Mouse (Mus musculus): ENCODE measurements around the gene Pard3b. TPM values are rescaled to one million over a fixed set of nuclear protein-coding genes. Genes with fewer than 3 reads are reported as not detected.
A peak's percentile ranks its signal among the peaks of the same experiment; 100 is the strongest.

The Pard3b gene
- polyA plus RNA-seq, 1 experiment from 2014 or later = 12.5 TPM

GRCm38 (mm10) chr1:62422896-62423650 is 784.4 kb downstream of the Pard3b start:
- no peak overlapping the region for H3K4me2 ChIP-seq
- no peak overlapping the region for H3K9ac ChIP-seq
- 78% methylated on average over 10 of the region's 10 CpGs for WGBS
- H3K4me3 ChIP-seq = no peak overlapping the region
- no peaks in the 10 kb centered on the region for H3K9me3 ChIP-seq
- no peaks in the 10 kb centered on the region for H3K4me1 ChIP-seq (replicated peaks)
- no peaks in the 10 kb centered on the region for H3K36me3 ChIP-seq
- no peaks in the 10 kb centered on the region for H3K27me3 ChIP-seq
- ATAC-seq (ENCODE audit: low read depth) = no peak
- H3K27ac ChIP-seq (replicated peaks) = no peak overlapping the region

- Histone ChIP-seq H3K9me3 (no peaks in the 10 kb centered on the region), H3K9ac (no peak overlapping the region), H3K4me2 (no peak overlapping the region), H3K27ac (replicated peaks) (no peak overlapping the region), H3K4me3 (no peak overlapping the region), H3K27me3 (no peaks in the 10 kb centered on the region), H3K36me3 (no peaks in the 10 kb centered on the region), H3K4me1 (replicated peaks) (no peaks in the 10 kb centered on the region)
- 84% methylated on average over 2 of the region's 2 CpGs for WGBS
- ATAC-seq (ENCODE audit: low read depth) = no peak
Observed at GRCm38 (mm10) chr1:62425369-62425768, 786.7 kb downstream of the Pard3b start.

- Histone ChIP-seq H3K27me3 (no peaks in the 10 kb centered on the region), H3K36me3 (no peaks in the 10 kb centered on the region), H3K27ac (replicated peaks) (no peak overlapping the region), H3K4me3 (no peak overlapping the region), H3K9me3 (no peaks in the 10 kb centered on the region), H3K9ac (no peak overlapping the region), H3K4me1 (replicated peaks) (no peaks in the 10 kb centered on the region), H3K4me2 (no peak overlapping the region)
- ATAC-seq (ENCODE audit: low read depth) = no peak
- WGBS = 80% methylated on average over 6 of the region's 6 CpGs
Observed at GRCm38 (mm10) chr1:62428736-62429135, 790.1 kb downstream of the Pard3b start.

- Histone ChIP-seq H3K9ac (no peak overlapping the region), H3K27me3 (no peaks in the 10 kb centered on the region), H3K4me2 (no peak overlapping the region), H3K4me3 (no peak overlapping the region), H3K27ac (replicated peaks) (no peak overlapping the region), H3K36me3 (no peaks in the 10 kb centered on the region), H3K4me1 (replicated peaks) (no peaks in the 10 kb centered on the region), H3K9me3 (no peaks in the 10 kb centered on the region)
- 70% methylated on average over 17 of the region's 17 CpGs for WGBS
- ATAC-seq (ENCODE audit: low read depth) = no peak
Observed at GRCm38 (mm10) chr1:62429333-62430182, 790.9 kb downstream of the Pard3b start.

- Histone ChIP-seq H3K36me3 (no peaks in the 10 kb centered on the region), H3K27ac (replicated peaks) (no peak overlapping the region), H3K4me2 (no peak overlapping the region), H3K4me3 (no peak overlapping the region), H3K27me3 (no peaks in the 10 kb centered on the region), H3K9ac (no peak overlapping the region), H3K9me3 (no peaks in the 10 kb centered on the region), H3K4me1 (replicated peaks) (no peaks in the 10 kb centered on the region; the same call in 1 of the 2 replicates)
- WGBS = 50% methylated on average over 6 of the region's 6 CpGs
- ATAC-seq (ENCODE audit: low read depth) = no peak
Observed at GRCm38 (mm10) chr1:62431054-62431453, 792.4 kb downstream of the Pard3b start.

GRCm38 (mm10) chr1:62433891-62434290 is 795.3 kb downstream of the Pard3b start:
- H3K4me1 ChIP-seq (replicated peaks) = no peaks in the 10 kb centered on the region; the same call in 1 of the 2 replicates
- no peak overlapping the region for H3K4me3 ChIP-seq
- WGBS = 76% methylated on average over 5 of the region's 5 CpGs
- H3K27ac ChIP-seq (replicated peaks) = no peak overlapping the region
- H3K27me3 ChIP-seq = no peaks in the 10 kb centered on the region
- no peak overlapping the region for H3K4me2 ChIP-seq
- H3K36me3 ChIP-seq = no peaks in the 10 kb centered on the region
- H3K9me3 ChIP-seq = no peaks in the 10 kb centered on the region
- no peak overlapping the region for H3K9ac ChIP-seq
- ATAC-seq (ENCODE audit: low read depth) = no peak

- Histone ChIP-seq H3K9ac (no peak overlapping the region), H3K27me3 (no peaks in the 10 kb centered on the region), H3K27ac (replicated peaks) (0 out of 2 replicates have a peak overlapping the region, but pooled peaks have one; percentile 7), H3K4me1 (replicated peaks) (no peaks in the 10 kb centered on the region; the same call in 1 of the 2 replicates), H3K4me2 (no peak overlapping the region), H3K36me3 (no peaks in the 10 kb centered on the region), H3K4me3 (no peak overlapping the region), H3K9me3 (no peaks in the 10 kb centered on the region)
- 54% methylated on average over 9 of the region's 9 CpGs for WGBS
- ATAC-seq (ENCODE audit: low read depth) = no peak
Observed at GRCm38 (mm10) chr1:62435844-62436243, 797.2 kb downstream of the Pard3b start.

GRCm38 (mm10) chr1:62436304-62436703 is 797.7 kb downstream of the Pard3b start:
- Histone ChIP-seq H3K27ac (replicated peaks) (no peak overlapping the region), H3K36me3 (no peaks in the 10 kb centered on the region), H3K4me2 (no peak overlapping the region), H3K27me3 (no peaks in the 10 kb centered on the region), H3K9me3 (no peaks in the 10 kb centered on the region), H3K4me1 (replicated peaks) (no peaks in the 10 kb centered on the region; the same call in 1 of the 2 replicates), H3K9ac (no peak overlapping the region), H3K4me3 (no peak overlapping the region)
- 86% methylated on average over 3 of the region's 3 CpGs for WGBS
- ATAC-seq (ENCODE audit: low read depth) = no peak

- no peak for ATAC-seq (ENCODE audit: low read depth)
- no peaks in the 10 kb centered on the region for H3K9me3 ChIP-seq
- H3K4me2 ChIP-seq = no peak overlapping the region
- H3K4me3 ChIP-seq = no peak overlapping the region
- H3K27me3 ChIP-seq = no peaks in the 10 kb centered on the region
- H3K36me3 ChIP-seq = no peaks in the 10 kb centered on the region
- H3K4me1 ChIP-seq (replicated peaks) = no peaks in the 10 kb centered on the region; the same call in 1 of the 2 replicates
- 84% methylated on average over 3 of the region's 3 CpGs for WGBS
- H3K27ac ChIP-seq (replicated peaks) = no peak overlapping the region
- no peak overlapping the region for H3K9ac ChIP-seq
Observed at GRCm38 (mm10) chr1:62437493-62437892, 798.9 kb downstream of the Pard3b start.

GRCm38 (mm10) chr1:62444406-62444805 is 805.8 kb downstream of the Pard3b start:
- 92% methylated on average over 3 of the region's 3 CpGs for WGBS

GRCm38 (mm10) chr1:62446818-62447217 is 808.2 kb downstream of the Pard3b start:
- H3K9ac ChIP-seq = no peak overlapping the region
- no peak overlapping the region for H3K4me3 ChIP-seq
- H3K9me3 ChIP-seq = no peaks in the 10 kb centered on the region
- no peaks in the 10 kb centered on the region for H3K36me3 ChIP-seq
- H3K27me3 ChIP-seq = no peaks in the 10 kb centered on the region
- H3K4me1 ChIP-seq (replicated peaks) = no peaks in the 10 kb centered on the region
- 65% methylated on average over 1 of the region's 1 CpGs for WGBS
- H3K4me2 ChIP-seq = no peak overlapping the region
- no peak overlapping the region for H3K27ac ChIP-seq (replicated peaks)
- ATAC-seq (ENCODE audit: low read depth) = no peak

More at GRCm38 (mm10) chr1:62444406-62444805, 805.8 kb downstream of the Pard3b start:
- Histone ChIP-seq H3K4me3 (no peak overlapping the region), H3K27me3 (no peaks in the 10 kb centered on the region), H3K4me1 (replicated peaks) (no peaks in the 10 kb centered on the region), H3K4me2 (no peak overlapping the region), H3K9me3 (no peaks in the 10 kb centered on the region), H3K9ac (no peak overlapping the region), H3K36me3 (no peaks in the 10 kb centered on the region), H3K27ac (replicated peaks) (no peak overlapping the region)
- no peak for ATAC-seq (ENCODE audit: low read depth)

- 85% methylated on average over 7 of the region's 7 CpGs for WGBS
- ATAC-seq (ENCODE audit: low read depth) = no peak
- Histone ChIP-seq H3K4me2 (no peak overlapping the region), H3K36me3 (no peaks in the 10 kb centered on the region), H3K27me3 (no peaks in the 10 kb centered on the region), H3K9ac (no peak overlapping the region), H3K27ac (replicated peaks) (no peak overlapping the region), H3K4me3 (no peak overlapping the region), H3K4me1 (replicated peaks) (no peaks in the 10 kb centered on the region), H3K9me3 (no peaks in the 10 kb centered on the region)
Observed at GRCm38 (mm10) chr1:62449193-62449875, 810.7 kb downstream of the Pard3b start.

All from neural tube, embryonic 13.5 days (tissue).